Mouse (Mus musculus): ENCODE data around the gene Usp36. TPM values are rescaled to one million over a fixed set of nuclear protein-coding genes. Genes with fewer than 3 reads are reported as not detected.
A peak's percentile ranks its signal among the peaks of the same experiment; 100 is the strongest.
"Not testable (repeated sequence)": the region's sequence is repeated elsewhere in the genome, so short reads cannot be mapped to it uniquely, and the experiment has no call there.

The Usp36 gene
- 10 to 100 TPM; 29.3 to 30.3 TPM for total RNA-seq (2021)
- long read RNA-seq, experiment 1, full-length matches to known transcripts: 6 of 19 reads
- long read RNA-seq, experiment 1, partial matches to known transcripts: 5 of 19 reads
- long read RNA-seq, experiment 1, other reads (novel, unspliced or antisense): 8 of 19 reads
- long read RNA-seq, experiment 2, partial matches to known transcripts: 0 of 7 reads
- long read RNA-seq, experiment 2, other reads (novel, unspliced or antisense): 6 of 7 reads

GRCm38 (mm10) chr11:118289999-118290889, at the start of gene Usp36:
TSS of gene Usp36 (minus strand) at chr11:118290244.
- DNase-seq (ENCODE audit: low spot score in 2 of 2): peak; percentile 100

DNA sequence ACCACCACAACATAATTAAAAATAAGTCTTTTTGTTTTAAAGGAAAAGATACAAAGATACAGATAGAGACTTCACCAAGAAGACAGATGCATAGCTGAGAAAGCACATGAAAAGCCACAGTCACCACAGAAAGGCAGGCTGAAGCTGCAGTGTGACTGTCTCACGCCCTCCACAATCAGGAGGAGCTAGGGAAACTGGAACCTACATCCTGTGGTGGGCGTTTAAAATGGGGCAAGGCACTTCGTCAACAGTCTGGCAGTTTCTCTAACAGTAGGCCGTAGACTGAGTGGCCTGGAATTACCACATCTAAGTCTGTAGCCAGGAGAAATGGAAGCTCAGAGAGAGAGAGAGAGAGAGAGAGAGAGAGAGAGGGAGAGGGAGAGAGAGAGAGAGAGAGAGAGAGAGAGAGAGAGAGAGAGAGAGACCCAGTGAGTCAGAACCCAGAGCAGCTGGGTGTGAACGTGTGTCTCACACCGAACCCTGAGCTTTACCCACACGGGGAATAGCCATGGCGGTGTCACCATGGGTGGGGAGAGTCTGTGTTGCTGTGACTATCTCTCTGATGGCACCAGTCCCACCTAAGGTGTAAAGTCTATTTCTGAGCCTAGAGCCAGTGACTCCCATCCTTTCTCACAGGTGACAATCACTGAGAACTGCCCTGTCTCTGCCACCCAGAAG, 47.6 kb upstream of the Usp36 start:
- DNase-seq (ENCODE audit: low spot score in 2 of 2): peak; percentile 51 to 74

DNA sequence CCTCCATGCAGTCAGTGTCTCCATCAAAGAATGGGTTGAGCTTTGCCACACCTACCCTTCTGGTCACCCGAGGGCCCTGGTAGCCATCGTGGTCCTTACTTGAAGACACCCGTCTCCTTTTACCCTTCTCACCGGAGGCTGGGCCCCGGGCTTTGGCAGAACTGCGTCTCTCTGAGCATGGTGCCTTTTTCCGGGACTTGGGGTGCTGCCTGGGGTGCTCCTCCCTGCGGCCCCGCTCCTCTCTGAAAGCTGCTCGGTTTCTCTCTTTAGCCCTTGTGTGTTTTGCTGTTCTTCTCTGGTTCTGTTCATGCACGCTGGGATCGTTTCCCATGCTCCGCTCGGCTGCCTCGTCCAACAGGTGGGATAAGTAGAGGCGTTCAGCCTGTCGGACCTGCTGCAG, 43.4 kb upstream of the Usp36 start:
- no peak for DNase-seq (ENCODE audit: low spot score in 2 of 2)

DNA sequence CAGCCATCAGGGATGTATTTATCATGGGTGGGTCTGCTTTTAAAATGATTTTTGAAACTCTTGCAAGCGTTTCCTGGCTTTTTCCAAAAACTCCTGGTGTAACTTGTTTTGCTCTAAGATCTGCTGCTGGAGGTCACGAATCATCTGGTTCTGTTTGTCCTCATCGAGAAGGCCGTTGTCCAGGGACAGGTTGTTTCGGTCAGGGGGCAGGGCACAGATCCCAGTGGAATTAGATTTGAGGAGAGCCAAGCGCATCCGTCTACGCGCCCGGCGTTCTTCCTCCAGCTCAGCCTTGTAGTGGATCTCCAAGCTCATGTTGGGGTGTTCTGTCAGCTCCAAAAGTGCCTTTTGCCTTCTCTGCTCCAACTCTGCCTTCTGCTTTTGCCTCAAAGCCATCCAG, 42.3 kb upstream of the Usp36 start:
- no peak for DNase-seq (ENCODE audit: low spot score in 2 of 2)

DNA sequence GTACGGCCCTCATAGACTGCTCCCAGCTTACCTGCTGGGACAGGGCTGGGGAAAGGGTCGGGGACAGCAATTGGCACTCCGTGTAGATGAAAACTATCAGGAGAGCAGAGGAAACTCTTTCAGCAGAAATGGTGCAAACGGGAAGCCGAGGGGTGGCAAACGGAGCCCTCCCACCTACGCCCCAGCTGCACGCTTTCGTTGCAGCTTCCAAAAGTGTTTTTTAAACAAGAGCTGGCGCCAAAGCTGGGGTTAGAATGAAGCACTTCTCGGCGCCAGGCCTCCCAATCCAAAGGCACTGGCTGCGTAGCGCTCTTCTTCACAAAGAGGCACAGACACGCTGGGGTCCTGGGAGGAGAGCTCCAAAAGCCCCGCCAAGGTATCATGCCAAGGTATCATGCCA, 40.7 kb upstream of the Usp36 start:
- DNase-seq (ENCODE audit: low spot score in 2 of 2): peak; percentile 71 to 83

DNA sequence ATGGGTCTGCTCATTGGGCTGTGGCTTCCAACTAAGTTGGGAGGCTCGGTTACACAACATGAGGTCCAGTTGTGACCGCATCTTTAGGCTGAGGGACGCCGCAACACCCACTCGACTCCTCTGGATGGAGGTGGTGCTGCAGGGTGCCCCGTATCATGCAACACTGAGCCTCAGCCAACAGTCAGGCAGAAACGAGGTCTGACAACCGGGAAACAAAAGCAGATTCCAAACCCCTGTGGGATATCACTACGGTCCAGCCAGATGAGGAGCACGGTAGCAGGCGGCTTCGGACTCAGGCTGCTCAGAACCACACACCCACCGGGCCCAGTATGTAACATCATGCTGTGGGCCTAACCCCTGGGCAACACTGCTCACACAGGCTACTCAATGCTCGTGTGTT, 40.3 kb upstream of the Usp36 start:
- peak in 1 of 2 experiments; percentile 36 for DNase-seq (ENCODE audit: low spot score in 2 of 2)

GRCm38 (mm10) chr11:118328947-118329346, 38.9 kb upstream of the Usp36 start:
- no peak for DNase-seq (ENCODE audit: low spot score in 2 of 2)

DNA sequence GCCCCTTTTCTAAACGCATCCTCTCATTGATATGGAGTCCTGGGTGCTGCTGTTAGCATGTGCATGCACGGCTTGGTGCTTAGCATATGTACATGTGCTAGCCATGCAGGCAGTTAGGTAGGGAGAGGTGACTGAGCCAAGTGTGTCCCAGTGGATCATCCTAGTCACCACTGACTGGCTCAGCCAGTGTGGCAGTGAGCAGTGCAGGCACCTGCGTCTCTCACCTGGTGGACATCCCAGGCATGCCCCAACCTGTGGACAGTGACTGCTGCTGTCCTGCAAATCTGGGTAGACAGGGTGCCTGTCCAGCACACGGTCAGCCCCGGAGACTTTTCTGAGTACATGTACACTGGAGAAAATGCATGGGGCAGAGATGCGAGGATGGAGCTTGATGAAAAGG, 38.5 kb upstream of the Usp36 start:
- DNase-seq (ENCODE audit: low spot score in 2 of 2): no peak

GRCm38 (mm10) chr11:118326991-118327971, 37.2 kb upstream of the Usp36 start:
- peak; percentile 83 to 88 for DNase-seq (ENCODE audit: low spot score in 2 of 2)

GRCm38 (mm10) chr11:118326491-118326890, 36.4 kb upstream of the Usp36 start:
- no peak for DNase-seq (ENCODE audit: low spot score in 2 of 2)

DNA sequence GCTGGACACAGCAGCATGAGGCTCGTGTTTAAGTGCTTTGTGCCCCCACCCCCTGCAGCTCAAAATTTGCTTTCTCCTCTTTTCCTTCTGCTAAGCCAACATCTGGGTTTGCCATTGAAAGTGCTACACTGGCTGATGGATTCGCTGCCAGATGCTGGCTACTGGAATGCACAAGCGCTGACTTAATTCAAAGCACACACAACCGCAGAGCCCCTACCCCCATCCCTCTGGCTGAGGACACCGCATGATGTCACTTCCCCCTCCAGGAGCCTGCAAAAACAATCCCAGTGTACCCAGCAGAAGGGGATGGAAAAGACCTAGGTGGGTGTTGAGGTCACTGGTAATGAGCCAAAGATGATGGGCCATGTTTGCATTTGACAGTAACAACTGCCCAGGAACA, 34.5 kb upstream of the Usp36 start:
- no peak for DNase-seq (ENCODE audit: low spot score in 2 of 2)

GRCm38 (mm10) chr11:118323974-118324373, 33.9 kb upstream of the Usp36 start:
- no peak for DNase-seq (ENCODE audit: low spot score in 2 of 2)

- no peak for DNase-seq (ENCODE audit: low spot score in 2 of 2)
These were observed 32.6 kb upstream of the Usp36 start for GRCm38 (mm10) chr11:118322647-118323046.

DNA sequence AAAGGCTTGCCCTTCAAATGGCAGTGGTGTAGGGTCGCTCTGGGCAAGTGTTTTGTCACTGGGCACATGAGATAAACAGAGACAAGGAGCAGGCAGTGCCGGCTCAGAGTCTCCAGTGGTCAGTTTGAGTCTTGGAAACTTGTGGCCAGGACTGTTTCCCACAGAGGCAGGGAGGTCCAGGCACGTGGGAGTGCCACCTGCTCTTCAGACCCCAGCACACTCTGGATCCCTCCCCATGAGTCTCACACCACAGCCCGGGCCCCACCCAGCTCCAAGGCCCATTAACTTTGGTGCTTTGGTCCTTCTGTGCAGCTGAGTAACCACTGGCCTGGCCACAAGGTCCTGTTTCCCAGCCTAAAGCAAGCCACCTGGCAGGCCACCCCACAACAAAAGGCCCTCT, 31.9 kb upstream of the Usp36 start:
- no peak for DNase-seq (ENCODE audit: low spot score in 2 of 2)

DNA sequence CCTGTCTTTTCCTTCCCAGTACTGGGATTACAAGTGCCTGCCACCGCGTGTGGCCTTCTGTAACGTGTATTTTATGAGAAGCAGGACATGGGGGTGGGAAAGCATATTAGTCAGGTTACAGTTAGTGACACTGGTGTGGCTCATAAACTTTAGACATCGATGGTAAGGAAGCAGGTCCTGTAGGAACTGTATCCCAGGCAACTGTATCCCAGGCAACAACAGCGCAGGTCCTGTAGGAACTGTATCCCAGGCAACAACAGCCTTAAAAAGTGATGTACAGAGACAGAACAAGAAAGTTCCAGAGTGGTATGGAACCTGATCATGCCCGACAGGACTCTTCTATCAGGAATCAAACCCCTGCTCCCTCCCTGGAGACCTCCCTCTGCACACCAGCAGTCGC, 31.5 kb upstream of the Usp36 start:
- peak in 1 of 2 experiments; percentile 29 for DNase-seq (ENCODE audit: low spot score in 2 of 2)

- peak; percentile 29 to 35 for DNase-seq (ENCODE audit: low spot score in 2 of 2)
These were observed 28.6 kb upstream of the Usp36 start for GRCm38 (mm10) chr11:118318678-118319077.

DNA sequence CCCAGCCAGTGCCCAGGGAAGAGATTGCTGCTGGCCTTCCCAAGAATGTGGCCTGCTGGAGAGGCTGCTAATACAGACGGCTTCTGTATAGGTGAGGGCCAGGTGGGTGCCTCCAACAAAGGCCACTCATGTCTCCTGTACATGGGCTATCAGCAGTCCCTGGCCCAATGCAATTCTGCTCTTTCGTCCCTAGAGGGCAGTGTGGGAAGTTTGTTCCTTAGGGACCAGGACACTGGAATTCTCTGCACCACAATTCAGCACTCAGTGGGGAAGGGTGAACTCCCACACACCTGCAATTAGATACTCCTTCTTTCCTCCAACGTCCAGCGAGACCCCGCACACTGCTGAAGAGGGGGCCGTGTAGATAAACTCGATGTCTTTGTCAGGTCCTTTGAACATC, 27.1 kb upstream of the Usp36 start:
- peak; percentile 50 to 62 for DNase-seq (ENCODE audit: low spot score in 2 of 2)

GRCm38 (mm10) chr11:118316231-118316806, 26.3 kb upstream of the Usp36 start:
- DNase-seq (ENCODE audit: low spot score in 2 of 2): no peak

DNA sequence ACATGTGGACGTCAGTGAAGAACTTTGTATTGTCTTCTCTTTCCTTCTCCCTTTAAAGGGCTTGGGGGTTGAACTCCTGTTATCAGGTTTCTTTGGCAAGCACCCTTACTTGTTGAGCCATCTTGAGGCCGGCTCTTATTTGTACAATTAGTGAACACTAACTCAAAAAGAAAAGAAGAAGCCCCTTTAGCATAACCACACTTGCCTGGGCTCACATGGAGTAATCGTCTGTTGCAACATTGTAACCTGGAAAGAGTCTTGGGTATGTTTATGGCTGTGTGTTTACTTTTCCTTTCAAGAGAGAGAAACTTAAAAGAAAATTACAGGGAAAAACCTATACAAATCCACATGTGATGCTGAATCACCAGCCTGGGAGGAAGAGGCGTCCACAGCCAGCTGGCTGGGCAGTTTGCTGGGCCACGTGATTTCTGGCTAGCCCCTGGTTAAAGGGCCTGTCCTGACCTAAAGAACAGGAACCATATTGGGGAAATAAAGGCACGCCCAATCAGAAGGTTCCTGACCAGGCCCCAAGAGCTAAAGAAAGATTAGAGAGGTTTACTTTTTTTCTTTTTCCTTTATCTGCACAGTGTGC, 22.2 kb upstream of the Usp36 start:
- no peak for DNase-seq (ENCODE audit: low spot score in 2 of 2)

DNA sequence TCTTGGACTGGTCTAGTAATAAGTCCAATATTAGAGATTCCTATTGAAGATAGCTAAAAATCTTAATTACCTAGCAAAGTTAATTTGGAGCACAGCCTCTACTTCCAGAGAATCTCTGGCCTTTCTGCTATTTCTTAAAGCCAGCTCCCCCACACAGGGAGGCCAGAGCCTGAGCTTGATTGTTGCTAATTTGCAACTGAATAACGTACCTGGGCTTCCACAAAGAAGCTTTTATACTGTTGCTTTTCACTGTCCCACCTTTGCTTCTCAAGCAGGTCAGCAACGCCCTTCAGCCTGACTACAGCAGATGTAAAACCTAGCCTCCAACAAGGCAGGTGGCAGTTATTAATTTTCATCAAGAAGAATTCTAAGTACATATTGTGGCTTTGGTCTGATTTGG, 17.9 kb upstream of the Usp36 start:
- DNase-seq (ENCODE audit: low spot score in 2 of 2): not testable (repeated sequence)

Measured in left cerebral cortex, adult 18-20 months (tissue).